Mouse (Mus musculus) midbrain, embryonic 14.5 days (tissue): ENCODE measurements around the gene Tmppe. TPM values are rescaled to one million over a fixed set of nuclear protein-coding genes. Genes with fewer than 3 reads are reported as not detected.
"Not testable (repeated sequence)": the region's sequence is repeated elsewhere in the genome, so short reads cannot be mapped to it uniquely, and the experiment has no call there.

Experiments
- ATAC-seq: fragments of 200-750 bp; cut with Nextera tagmentation; 2 replicates; pipeline ENCODE4 v1.8.0; 2017; ENCODE audit warnings: moderate number of reproducible peaks, moderate library complexity; ENCODE audit not compliant: low FRiP score, low TSS enrichment
- DNase-seq: peaks from one replicate; pipeline ENCODE4 v3.0.0-alpha.2; 2015
- H3K27ac ChIP-seq: fragments of 300-500 bp; sonication (generic); replicated peaks from 2 replicates; pipeline ENCODE4 v1.5.1; 2014; ENCODE audit warnings: mild to moderate bottlenecking, low read depth, low read length, moderate library complexity
- H3K27me3 ChIP-seq: fragments of 300-500 bp; sonication (generic); 2 replicates; pipeline ENCODE4 v1.6.1; 2014; ENCODE audit warnings: low read length, control low read depth, mixed read lengths; ENCODE audit not compliant: control insufficient read depth, insufficient read depth
- H3K36me3 ChIP-seq: fragments of 300-500 bp; sonication (generic); 2 replicates; pipeline ENCODE4 v1.6.1; 2014; ENCODE audit warnings: low read length, control low read depth; ENCODE audit not compliant: control insufficient read depth, insufficient read depth
- H3K4me1 ChIP-seq: fragments of 300-500 bp; sonication (generic); 2 replicates; pipeline ENCODE4 v1.6.1; 2014; ENCODE audit warnings: mild to moderate bottlenecking, antibody characterized with exemption, low read length, control low read depth; ENCODE audit not compliant: control insufficient read depth, insufficient read depth
- H3K4me2 ChIP-seq: fragments of 300-500 bp; sonication (generic); 2 replicates; pipeline ENCODE4 v1.6.1; 2014; ENCODE audit warnings: mild to moderate bottlenecking, low read length, moderate library complexity
- H3K4me3 ChIP-seq: fragments of 300-500 bp; sonication (generic); replicated peaks from 2 replicates; pipeline ENCODE4 v1.5.1; 2014; ENCODE audit warnings: low read depth, low read length
- H3K9ac ChIP-seq: fragments of 300-500 bp; sonication (generic); replicated peaks from 2 replicates; pipeline ENCODE4 v1.6.1; 2014; ENCODE audit warnings: mild to moderate bottlenecking, low read length, moderate library complexity
- H3K9me3 ChIP-seq: fragments of 300-500 bp; sonication (generic); 2 replicates; pipeline ENCODE4 v1.6.1; 2016; ENCODE audit warnings: low read length, control low read depth, mixed read lengths; ENCODE audit not compliant: control insufficient read depth
- WGBS: fragments of 180-500 bp; shearing (Covaris S2); extraction: QIAGEN DNeasy Blood & Tissue Kit; methylation state at CpG from one replicate; pipeline ENCODE4 v1.1.7; 2014; 5-methylcytosine and 5-hydroxymethylcytosine counted together
- polyA plus RNA-seq: library from polyadenylated mRNA; unstranded; fragments of >200 nt; fragmentation: Nextera tagmentation; extraction: Ambion mirVana; gene quantifications from 2 replicates; pipeline ENCODE4 v1.2.1, GENCODE M21; 2014

Gene Tmppe
- polyA plus RNA-seq: 3.5 and 4.1 TPM in 2 replicates

DNA sequence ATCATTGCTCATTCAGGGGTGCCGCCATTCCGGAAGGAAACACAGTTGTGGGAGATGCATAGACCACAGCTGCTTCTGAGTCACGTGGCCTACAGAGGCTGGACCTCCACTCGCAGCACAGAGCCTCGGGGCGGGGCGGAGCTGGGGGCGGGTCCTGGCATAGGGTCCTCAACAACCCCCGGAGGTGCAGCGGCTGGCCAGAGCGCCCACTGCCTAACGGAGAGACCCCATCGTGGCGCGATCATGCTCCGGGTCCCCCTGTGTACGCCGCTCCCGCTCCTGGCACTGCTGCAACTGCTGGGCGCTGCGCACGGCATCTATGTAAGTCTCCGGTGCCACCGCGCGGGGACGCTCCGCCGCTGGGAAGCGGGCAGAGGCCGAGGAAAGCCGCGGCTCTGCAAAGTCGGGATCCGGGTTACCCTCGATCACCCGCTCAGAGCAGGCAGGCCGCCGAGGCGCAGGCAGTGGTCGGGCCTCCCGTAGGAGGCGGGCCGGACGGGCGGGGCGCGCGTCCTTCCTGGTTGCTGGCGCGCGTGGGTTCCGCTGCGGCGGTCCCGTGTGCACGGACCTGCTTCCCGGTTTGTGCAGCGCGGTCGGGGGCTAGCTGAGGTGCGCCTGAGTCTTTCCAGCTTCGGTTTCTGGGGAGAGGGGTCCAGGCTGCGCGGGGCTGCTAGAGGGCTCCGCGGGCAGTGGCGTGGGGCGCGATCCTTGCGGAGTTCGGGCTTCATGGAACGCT, at the start of gene Tmppe, which contains the start of gene Glb1:
Tmppe (plus strand) TSS at position 157 of the 736 bp plus-strand sequence.
Glb1 (plus strand) TSS at position 128 of the 736 bp plus-strand sequence.
- H3K36me3 ChIP-seq: peaks cover 14% of the 10 kb centered on the region
- H3K9me3 ChIP-seq: 0 out of 2 replicates have a peak, but pooled peaks cover 9% of the 10 kb centered on the region
- H3K4me3 ChIP-seq: peak within 1 kb of the TSS; percentile 84
- peak within 1 kb of the TSS; percentile 81 for H3K4me2 ChIP-seq
- under 1% methylated on average over 73 of the region's 73 CpGs for WGBS
- ATAC-seq (peak; percentile 96), DNase-seq (peak; percentile 91)
- H3K4me1 ChIP-seq: 0 out of 2 replicates have a peak, but pooled peaks cover 6% of the 10 kb centered on the region
- no peaks in the 10 kb centered on the region for H3K27me3 ChIP-seq
- peak within 1 kb of the TSS; percentile 68 for H3K9ac ChIP-seq
- peak within 1 kb of the TSS; percentile 80 for H3K27ac ChIP-seq

DNA sequence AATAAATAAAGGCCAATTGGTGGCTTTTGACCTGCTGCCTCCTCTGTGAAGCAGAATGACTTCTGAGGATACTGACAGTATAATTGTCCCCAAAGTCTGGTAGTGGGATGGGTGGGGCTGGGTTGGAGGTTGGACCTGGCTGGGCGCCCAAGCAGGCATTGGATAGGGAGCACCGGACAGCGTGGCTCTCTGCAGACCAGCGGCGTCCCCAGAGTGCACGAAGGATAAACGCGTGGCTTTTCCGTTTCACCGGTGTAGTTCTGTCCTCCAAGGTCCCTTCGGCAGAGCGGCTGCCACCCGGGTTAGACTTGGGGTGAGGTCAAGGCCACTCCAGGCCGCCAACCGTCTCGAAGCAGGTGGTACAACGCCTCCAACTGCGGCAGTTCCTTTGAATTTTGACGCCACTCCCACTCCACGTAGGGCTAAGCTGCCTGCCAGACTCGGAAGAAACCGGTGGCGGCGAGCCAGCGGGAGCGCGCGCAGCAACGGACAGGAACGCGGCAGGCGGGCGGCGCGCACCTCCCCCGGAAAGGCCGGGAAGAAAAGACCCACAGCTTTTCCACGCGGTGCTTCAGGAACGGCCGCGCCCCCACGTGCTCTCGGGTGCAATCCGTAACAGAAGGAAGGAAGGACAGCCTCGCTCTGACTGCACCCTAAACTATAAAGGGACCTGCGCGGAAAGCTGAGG, 33.0 kb upstream of the Tmppe start:
- no peaks in the 10 kb centered on the region for H3K36me3 ChIP-seq
- H3K27me3 ChIP-seq: no peaks in the 10 kb centered on the region
- DNase-seq: peak; percentile 88
- H3K4me3 ChIP-seq: peak overlapping the region; percentile 51
- no peak overlapping the region for H3K27ac ChIP-seq
- H3K4me1 ChIP-seq: no peaks in the 10 kb centered on the region
- peak; percentile 67; the same call in 1 of the 2 replicates for ATAC-seq
- under 1% methylated on average over 48 of the region's 48 CpGs for WGBS
- peak overlapping the region; percentile 64 for H3K9ac ChIP-seq
- H3K9me3 ChIP-seq: no peaks in the 10 kb centered on the region
- H3K4me2 ChIP-seq: peak overlapping the region; percentile 88

DNA sequence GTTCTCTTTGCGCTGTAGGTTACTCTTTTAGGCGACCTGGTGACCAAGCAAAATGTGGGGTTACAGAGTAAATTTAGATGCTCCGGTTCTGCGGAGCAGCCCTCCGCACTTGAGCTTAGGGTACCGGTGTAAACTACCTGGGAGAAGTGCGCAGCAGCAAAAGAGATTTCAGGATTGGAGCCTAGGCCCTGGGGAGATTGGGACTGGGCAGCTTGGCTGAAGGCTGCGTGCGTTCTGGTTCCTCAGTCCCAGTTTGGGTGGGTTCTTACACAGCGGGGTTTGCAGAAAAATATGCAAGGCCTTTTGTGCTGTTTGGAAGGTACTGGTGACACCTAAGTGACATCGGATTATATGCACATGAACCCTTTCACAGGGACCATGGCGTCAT, 32.4 kb upstream of the Tmppe start:
- WGBS: 13% methylated on average over 12 of the region's 12 CpGs
- H3K4me2 ChIP-seq: peak overlapping the region; percentile 88
- H3K27me3 ChIP-seq: no peaks in the 10 kb centered on the region
- H3K36me3 ChIP-seq: no peaks in the 10 kb centered on the region
- H3K4me1 ChIP-seq: no peaks in the 10 kb centered on the region
- H3K9me3 ChIP-seq: no peaks in the 10 kb centered on the region
- DNase-seq: no peak
- peak overlapping the region; percentile 51 for H3K4me3 ChIP-seq
- H3K27ac ChIP-seq: no peak overlapping the region
- H3K9ac ChIP-seq: peak overlapping the region; percentile 64
- no peak for ATAC-seq

DNA sequence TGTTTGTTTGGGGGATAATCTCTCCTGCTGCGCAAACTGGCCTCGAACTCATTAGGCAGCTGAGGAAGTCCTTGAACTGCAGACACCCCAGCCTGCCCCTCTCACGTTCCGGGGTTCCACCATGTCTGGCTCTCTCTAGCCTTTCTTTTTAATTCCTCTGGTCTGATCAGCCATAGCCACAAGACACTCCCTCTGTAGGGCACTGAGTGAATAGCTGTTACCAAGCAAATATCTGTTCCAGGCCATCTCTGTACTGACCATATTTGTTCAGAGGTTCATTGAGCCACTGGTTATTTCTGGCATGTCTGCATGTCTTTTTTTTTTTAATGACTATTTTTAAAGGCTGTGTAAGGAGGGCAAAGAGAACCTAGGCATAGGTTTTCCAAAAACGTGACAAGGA, 31.5 kb upstream of the Tmppe start:
- not testable (repeated sequence) for H3K27ac ChIP-seq, H3K4me2 ChIP-seq, H3K9me3 ChIP-seq, H3K4me3 ChIP-seq, H3K4me1 ChIP-seq, H3K9ac ChIP-seq, H3K27me3 ChIP-seq, H3K36me3 ChIP-seq, ATAC-seq
- 55% methylated on average over 5 of the region's 5 CpGs for WGBS
- peak; percentile 37 for DNase-seq

DNA sequence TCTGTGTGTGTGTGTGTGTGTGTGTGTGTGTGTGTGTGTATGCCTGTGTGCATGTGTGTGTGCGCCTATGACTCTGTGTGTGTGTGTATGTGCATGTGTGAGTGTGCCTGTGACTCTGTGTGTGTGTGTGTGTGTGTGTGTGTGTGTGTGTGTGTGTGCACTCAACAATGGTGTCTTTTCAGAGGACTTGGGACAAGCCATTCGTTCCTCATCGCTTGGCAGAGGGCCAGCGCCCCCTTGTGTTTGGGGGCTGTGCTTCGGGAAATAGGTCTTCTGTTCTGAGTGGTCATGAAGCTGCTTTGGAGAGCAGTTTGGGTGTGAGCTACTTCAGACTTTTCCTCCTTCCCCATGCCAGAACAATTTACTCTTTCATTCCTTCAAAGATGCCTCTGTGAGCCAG, 29.2 kb upstream of the Tmppe start:
- ATAC-seq, H3K4me1 ChIP-seq, H3K9ac ChIP-seq, H3K27ac ChIP-seq, H3K9me3 ChIP-seq, H3K27me3 ChIP-seq, H3K36me3 ChIP-seq, H3K4me3 ChIP-seq, H3K4me2 ChIP-seq: not testable (repeated sequence)
- WGBS: 33% methylated on average over 5 of the region's 5 CpGs
- peak; percentile 37 for DNase-seq

DNA sequence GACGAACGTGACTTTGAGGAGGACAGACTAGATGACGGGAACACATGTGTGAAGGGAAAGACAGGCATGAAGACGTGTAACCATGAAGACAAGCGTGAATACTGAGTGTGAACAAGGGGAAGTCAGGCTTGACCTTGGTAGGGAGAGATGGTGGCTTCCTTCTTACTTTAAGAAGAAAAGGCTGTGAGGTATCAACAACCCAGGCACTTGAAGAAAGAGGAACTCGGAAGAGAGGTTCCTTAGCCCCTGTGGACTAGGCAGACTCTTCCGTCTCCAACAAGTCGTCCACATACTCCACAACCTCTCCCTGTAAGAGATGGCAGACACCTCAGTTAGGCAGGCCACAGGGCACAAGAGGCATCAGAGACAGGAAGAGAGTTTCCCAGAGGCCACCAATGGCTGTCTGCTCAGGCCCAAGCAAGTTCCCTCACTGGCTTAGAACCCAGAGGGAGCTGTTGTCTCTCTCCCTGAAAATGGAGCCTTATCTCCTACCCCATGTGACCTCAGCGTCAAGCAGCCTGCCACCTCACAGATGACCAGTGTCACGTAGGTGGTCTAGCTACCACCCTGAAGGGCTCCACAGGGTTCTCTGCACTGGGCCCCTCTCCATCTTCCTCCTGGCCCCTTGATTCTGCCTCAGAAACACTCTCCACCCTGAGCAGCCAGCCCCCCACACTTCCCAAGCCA, 25.5 kb upstream of the Tmppe start:
- no peak for DNase-seq
- Histone ChIP-seq H3K9ac (no peak overlapping the region), H3K9me3 (no peaks in the 10 kb centered on the region), H3K27ac (no peak overlapping the region), H3K4me3 (no peak overlapping the region), H3K27me3 (no peaks in the 10 kb centered on the region), H3K4me1 (no peaks in the 10 kb centered on the region), H3K36me3 (no peaks in the 10 kb centered on the region), H3K4me2 (no peak overlapping the region)
- 90% methylated on average over 10 of the region's 10 CpGs for WGBS
- ATAC-seq: no peak

DNA sequence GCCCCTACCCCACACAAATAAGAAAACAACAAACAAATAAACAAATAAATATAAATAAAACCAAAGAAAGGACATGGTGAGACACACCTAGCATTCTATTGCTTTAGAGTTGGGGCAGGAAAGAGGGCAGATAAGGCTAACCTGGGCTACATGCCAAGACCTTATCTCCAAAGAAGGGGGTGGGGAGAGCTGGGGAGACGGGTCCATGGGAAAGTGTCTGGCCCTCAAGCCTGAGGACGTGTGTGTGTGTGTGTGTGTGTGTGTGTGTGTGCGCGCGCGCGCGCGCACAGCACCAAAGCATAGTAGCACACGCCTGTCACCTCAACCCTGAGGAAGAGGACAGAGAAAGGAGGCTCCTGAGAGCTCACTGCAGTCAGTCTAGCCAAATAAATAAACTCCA, 23.7 kb upstream of the Tmppe start:
- Histone ChIP-seq H3K27ac (no peak overlapping the region), H3K36me3 (no peaks in the 10 kb centered on the region), H3K27me3 (no peaks in the 10 kb centered on the region), H3K4me1 (no peaks in the 10 kb centered on the region), H3K9me3 (no peaks in the 10 kb centered on the region), H3K4me2 (no peak overlapping the region), H3K4me3 (no peak overlapping the region), H3K9ac (no peak overlapping the region)
- DNase-seq: no peak
- ATAC-seq: no peak
- 96% methylated on average over 10 of the region's 10 CpGs for WGBS

DNA sequence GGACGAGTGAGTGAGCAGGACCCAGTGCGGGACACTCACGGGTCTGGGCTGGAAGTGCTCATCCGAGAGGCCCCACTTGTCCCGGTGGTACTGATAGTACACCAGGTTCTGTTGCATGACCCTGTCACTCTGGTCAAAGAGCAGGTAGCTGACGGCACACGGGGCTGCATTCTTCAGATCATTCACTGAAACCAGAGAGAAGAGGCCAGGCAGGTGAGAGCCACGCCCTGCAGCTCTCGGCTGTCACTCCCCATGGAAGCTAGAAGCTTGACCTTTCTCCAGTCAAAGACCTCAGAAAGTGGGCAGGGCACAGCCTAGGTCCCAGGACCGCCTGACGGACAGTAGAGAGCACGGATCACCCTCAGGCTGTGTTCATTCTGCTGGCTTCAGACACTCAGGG, 21.0 kb upstream of the Tmppe start:
- Histone ChIP-seq H3K4me3 (no peak overlapping the region), H3K4me2 (no peak overlapping the region), H3K9ac (no peak overlapping the region), H3K27ac (no peak overlapping the region), H3K9me3 (no peaks in the 10 kb centered on the region), H3K27me3 (no peaks in the 10 kb centered on the region), H3K36me3 (no peaks in the 10 kb centered on the region), H3K4me1 (no peaks in the 10 kb centered on the region)
- WGBS: 91% methylated on average over 12 of the region's 12 CpGs
- ATAC-seq (no peak), DNase-seq (no peak)
